Mouse (Mus musculus) embryonic facial prominence, embryonic 11.5 days (tissue): ENCODE measurements around the gene BC049715. TPM values are rescaled to one million over a fixed set of nuclear protein-coding genes. Genes with fewer than 3 reads are reported as not detected.
"Not testable (repeated sequence)": the region's sequence is repeated elsewhere in the genome, so short reads cannot be mapped to it uniquely, and the experiment has no call there.

Source experiments
- ATAC-seq: fragments of 200-750 bp; cut with Nextera tagmentation; replicated peaks from 2 replicates; pipeline ENCODE4 v1.8.0; 2017; ENCODE audit warnings: low read depth; ENCODE audit not compliant: insufficient number of reproducible peaks, low FRiP score, low TSS enrichment
- DNase-seq: peaks from one replicate; pipeline ENCODE4 v3.0.0-alpha.2; 2015; ENCODE audit warnings: low spot score
- H3K27ac ChIP-seq: fragments of 300-500 bp; sonication (generic); replicated peaks from 2 replicates; pipeline ENCODE4 v1.5.1; 2014; ENCODE audit warnings: mild to moderate bottlenecking, low read depth, low read length, control low read depth
- H3K27me3 ChIP-seq: fragments of 300-500 bp; sonication (generic); 2 replicates; pipeline ENCODE4 v1.6.1; 2014; ENCODE audit warnings: mild to moderate bottlenecking, low read length, moderate library complexity, mixed read lengths; ENCODE audit not compliant: control insufficient read depth, insufficient read depth
- H3K36me3 ChIP-seq: fragments of 300-500 bp; sonication (generic); replicated peaks from 2 replicates; pipeline ENCODE4 v1.6.1; 2014; ENCODE audit warnings: low read depth, mild to moderate bottlenecking, low read length, moderate library complexity, mixed read lengths; ENCODE audit not compliant: control insufficient read depth, insufficient read depth
- H3K4me1 ChIP-seq: fragments of 300-500 bp; sonication (generic); 2 replicates; pipeline ENCODE4 v1.6.1; 2014; ENCODE audit warnings: low read length, mixed read lengths; ENCODE audit not compliant: control insufficient read depth, insufficient read depth
- H3K4me2 ChIP-seq: fragments of 300-500 bp; sonication (generic); 2 replicates; pipeline ENCODE4 v1.6.1; 2014; ENCODE audit warnings: low read depth, mild to moderate bottlenecking, control low read depth, low read length, moderate library complexity
- H3K4me3 ChIP-seq: fragments of 300-500 bp; sonication (generic); 2 replicates; pipeline ENCODE4 v1.5.1; 2014; ENCODE audit warnings: low read depth, low read length, control low read depth
- H3K9ac ChIP-seq: fragments of 300-500 bp; sonication (generic); replicated peaks from 2 replicates; pipeline ENCODE4 v1.6.1; 2014; ENCODE audit warnings: mild to moderate bottlenecking, control low read depth, low read length
- H3K9me3 ChIP-seq: fragments of 300-500 bp; sonication (generic); replicated peaks from 2 replicates; pipeline ENCODE4 v1.6.1; 2016; ENCODE audit warnings: mild to moderate bottlenecking, low read length, inconsistent platforms, mixed read lengths; ENCODE audit not compliant: control insufficient read depth
- WGBS: fragments of 180-500 bp; shearing (Covaris S2); extraction: QIAGEN DNeasy Blood & Tissue Kit; methylation state at CpG from one replicate; pipeline ENCODE4 v1.1.7; 2014; 5-methylcytosine and 5-hydroxymethylcytosine counted together
- polyA plus RNA-seq: library from polyadenylated mRNA; unstranded; fragments of >200 nt; fragmentation: Nextera tagmentation; extraction: Ambion mirVana; gene quantifications from 2 replicates; pipeline ENCODE4 v1.2.1, GENCODE M21; 2014

The BC049715 gene
- polyA plus RNA-seq, 1 experiment from 2014 or later: 1.1 TPM

DNA sequence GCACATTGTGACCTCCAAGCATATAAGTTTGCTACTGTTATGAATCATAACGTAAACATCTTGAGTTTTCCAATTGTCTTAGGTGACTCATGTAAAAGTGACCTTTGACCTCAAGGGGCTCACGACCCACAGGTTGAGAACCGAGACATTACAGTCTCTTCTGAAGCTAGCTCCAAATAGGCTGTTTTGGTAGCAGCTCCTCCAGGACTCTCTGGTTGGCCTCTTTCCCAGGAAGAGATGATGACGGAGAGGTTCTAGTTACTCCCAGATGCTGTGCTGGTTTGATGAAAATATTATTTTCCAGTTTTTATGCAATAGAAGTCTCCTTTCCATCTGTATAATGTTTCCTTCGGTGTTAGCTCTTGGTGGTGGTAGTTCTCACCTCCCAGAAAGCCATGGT is 41.5 kb downstream of the BC049715 start:
- Histone ChIP-seq H3K9ac (no peak overlapping the region), H3K27me3 (no peaks in the 10 kb centered on the region), H3K4me1 (no peaks in the 10 kb centered on the region), H3K27ac (no peak overlapping the region), H3K9me3 (no peaks in the 10 kb centered on the region), H3K36me3 (no peaks in the 10 kb centered on the region), H3K4me2 (no peak overlapping the region), H3K4me3 (no peak overlapping the region)
- WGBS: 79% methylated on average over 5 of the region's 5 CpGs
- ATAC-seq: no peak
- DNase-seq: no peak

- no peak overlapping the region for H3K4me2 ChIP-seq
- ATAC-seq (no peak), DNase-seq (no peak)
- no peak overlapping the region for H3K27ac ChIP-seq
- H3K4me1 ChIP-seq: no peaks in the 10 kb centered on the region
- 68% methylated on average over 8 of the region's 8 CpGs for WGBS
- H3K4me3 ChIP-seq: no peak overlapping the region
- no peaks in the 10 kb centered on the region for H3K9me3 ChIP-seq
- H3K27me3 ChIP-seq: no peaks in the 10 kb centered on the region
- H3K9ac ChIP-seq: no peak overlapping the region
- H3K36me3 ChIP-seq: no peaks in the 10 kb centered on the region
Measured at GRCm38 (mm10) chr6:136874599-136874998, 47.2 kb downstream of the BC049715 start.

DNA sequence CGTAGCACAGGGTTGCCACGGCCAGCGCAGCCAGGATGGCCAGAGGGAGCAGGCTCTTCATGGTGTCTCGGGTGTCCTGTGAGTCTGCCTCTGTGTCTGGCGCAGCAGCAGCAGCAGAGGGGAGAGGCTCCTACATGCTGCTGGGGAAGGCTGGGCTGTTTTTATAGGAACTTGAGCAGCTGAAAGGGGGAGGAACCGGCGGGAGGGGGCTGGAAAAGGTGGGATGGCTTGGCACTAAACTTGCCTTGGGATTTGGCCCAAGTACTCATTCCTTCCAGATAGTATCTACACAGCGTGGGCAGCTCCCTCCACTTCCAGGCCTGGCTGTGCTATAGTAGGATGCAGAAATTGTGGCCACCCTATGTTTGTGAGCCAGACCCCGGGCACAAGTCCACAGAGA is 48.2 kb downstream of the BC049715 start, which contains the start of gene Mgp:
Mgp (minus strand) TSS at position 154 of the 400 bp plus-strand sequence.
- Histone ChIP-seq H3K27me3 (no peaks in the 10 kb centered on the region), H3K9me3 (no peaks in the 10 kb centered on the region), H3K4me3 (no peak within 1 kb of the TSS), H3K27ac (no peak within 1 kb of the TSS), H3K4me2 (peak within 1 kb of the TSS; percentile 19; the same call in 1 of the 2 replicates), H3K9ac (peak within 1 kb of the TSS; percentile 7), H3K4me1 (no peaks in the 10 kb centered on the region), H3K36me3 (no peaks in the 10 kb centered on the region)
- WGBS: 24% methylated on average over 9 of the region's 9 CpGs
- peak; percentile 52 for DNase-seq
- no peak for ATAC-seq

DNA sequence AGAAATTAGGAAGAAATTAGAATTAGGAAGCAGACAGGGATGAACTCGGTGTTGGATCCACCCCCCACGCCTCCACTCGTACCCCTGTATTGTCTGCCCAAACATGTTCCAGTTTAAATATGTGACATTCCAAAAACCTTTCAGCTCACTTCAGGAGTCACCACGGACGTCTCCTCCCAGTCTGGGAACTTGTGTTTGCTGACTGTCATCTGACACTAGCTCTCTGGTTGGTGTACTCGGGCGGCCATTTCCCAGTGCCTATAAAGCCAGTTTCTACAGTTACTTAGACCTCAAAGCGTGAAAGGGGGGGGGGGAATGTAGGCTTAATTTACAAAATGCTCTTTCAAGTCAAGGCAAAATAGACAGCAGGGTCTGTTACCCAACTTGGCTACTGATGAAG is 54.3 kb downstream of the BC049715 start:
- no peak overlapping the region for H3K27ac ChIP-seq
- no peak overlapping the region for H3K4me2 ChIP-seq
- H3K4me3 ChIP-seq: no peak overlapping the region
- H3K27me3 ChIP-seq: no peaks in the 10 kb centered on the region
- ATAC-seq: no peak
- no peaks in the 10 kb centered on the region for H3K9me3 ChIP-seq
- H3K36me3 ChIP-seq: no peaks in the 10 kb centered on the region
- no peak overlapping the region for H3K9ac ChIP-seq
- WGBS: 55% methylated on average over 8 of the region's 8 CpGs
- DNase-seq: peak; percentile 3
- H3K4me1 ChIP-seq: no peaks in the 10 kb centered on the region

DNA sequence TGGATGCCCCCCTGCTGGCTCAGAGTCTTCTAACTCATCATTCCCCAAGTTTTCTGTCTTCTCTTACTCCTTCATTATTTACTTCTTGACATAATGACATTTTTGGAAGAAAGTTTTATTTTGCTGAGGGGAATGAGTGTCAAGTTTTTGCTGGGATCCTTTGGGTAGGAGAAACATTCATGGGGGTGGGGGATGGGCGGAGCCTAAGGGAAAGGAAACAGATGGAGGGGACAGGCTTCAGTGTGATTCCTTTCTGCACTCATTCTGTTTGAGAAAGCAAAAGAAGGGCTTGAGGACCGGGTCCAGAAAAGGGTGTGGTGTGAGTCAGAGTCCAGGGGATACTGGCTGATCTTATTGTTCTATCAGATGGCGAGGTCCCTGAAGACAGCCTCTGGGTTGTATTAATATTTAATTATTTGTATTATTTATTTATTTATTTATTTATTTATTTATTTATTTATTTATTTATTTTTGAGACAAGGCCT is 56.0 kb downstream of the BC049715 start:
- no peaks in the 10 kb centered on the region for H3K27me3 ChIP-seq
- no peaks in the 10 kb centered on the region for H3K36me3 ChIP-seq
- no peak overlapping the region for H3K4me2 ChIP-seq
- no peak overlapping the region for H3K9ac ChIP-seq
- ATAC-seq: no peak
- no peaks in the 10 kb centered on the region for H3K4me1 ChIP-seq
- H3K4me3 ChIP-seq: no peak overlapping the region
- no peak overlapping the region for H3K27ac ChIP-seq
- no peak for DNase-seq
- 85% methylated on average over 3 of the region's 3 CpGs for WGBS
- no peaks in the 10 kb centered on the region for H3K9me3 ChIP-seq

DNA sequence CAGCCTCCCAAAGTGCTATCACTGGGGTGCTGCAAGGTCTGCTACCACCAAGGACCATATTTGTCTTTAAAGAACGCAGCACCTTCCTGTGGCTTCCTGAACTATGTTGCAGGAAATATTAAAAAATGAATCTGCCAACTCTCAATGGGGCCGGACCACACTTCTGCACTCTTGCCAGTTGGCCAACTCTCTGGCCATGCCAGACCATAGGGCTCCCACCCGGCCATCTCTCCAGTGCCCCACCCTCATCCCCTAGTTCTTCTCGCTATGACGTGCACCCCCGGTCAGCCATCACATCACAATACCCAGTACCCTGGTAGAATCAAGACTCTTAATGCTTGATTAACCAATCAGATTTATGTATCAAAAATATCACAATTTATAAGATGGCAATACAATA is 56.5 kb downstream of the BC049715 start:
- no peaks in the 10 kb centered on the region for H3K27me3 ChIP-seq
- H3K9ac ChIP-seq: no peak overlapping the region
- H3K27ac ChIP-seq: no peak overlapping the region
- no peak overlapping the region for H3K4me3 ChIP-seq
- H3K9me3 ChIP-seq: no peaks in the 10 kb centered on the region
- no peak overlapping the region for H3K4me2 ChIP-seq
- DNase-seq (no peak), ATAC-seq (no peak)
- H3K36me3 ChIP-seq: no peaks in the 10 kb centered on the region
- WGBS: over 99% methylated on average over 6 of the region's 6 CpGs
- no peaks in the 10 kb centered on the region for H3K4me1 ChIP-seq

DNA sequence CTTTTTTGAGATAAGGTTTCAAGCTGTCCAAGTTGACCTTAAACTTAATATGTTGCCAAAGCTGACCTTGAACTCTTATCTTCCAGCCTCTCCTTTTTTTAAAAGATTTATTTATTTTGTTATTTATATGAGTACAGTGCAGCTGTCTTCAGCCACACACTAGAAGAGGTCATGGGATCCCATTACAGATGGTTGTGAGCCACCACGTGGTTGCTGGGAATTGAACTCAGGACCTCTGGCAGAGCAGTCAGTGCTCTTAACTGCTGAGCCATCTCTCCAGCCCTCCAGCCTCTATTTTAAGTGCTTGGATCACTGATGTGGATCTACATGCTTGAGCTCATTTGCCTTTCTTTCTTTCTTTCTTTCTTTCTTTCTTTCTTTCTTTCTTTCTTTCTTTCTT is 57.3 kb downstream of the BC049715 start:
- not testable (repeated sequence) for H3K4me3 ChIP-seq, H3K4me1 ChIP-seq, DNase-seq, H3K27ac ChIP-seq, H3K36me3 ChIP-seq, H3K9me3 ChIP-seq, H3K4me2 ChIP-seq, H3K9ac ChIP-seq, H3K27me3 ChIP-seq, ATAC-seq
- 44% methylated on average over 1 of the region's 1 CpGs for WGBS

GRCm38 (mm10) chr6:136887854-136888253 is 60.4 kb downstream of the BC049715 start:
- DNase-seq (no peak), ATAC-seq (no peak)
- Histone ChIP-seq H3K36me3 (no peaks in the 10 kb centered on the region), H3K9me3 (no peaks in the 10 kb centered on the region), H3K4me2 (no peak overlapping the region), H3K27ac (no peak overlapping the region), H3K9ac (no peak overlapping the region), H3K27me3 (no peaks in the 10 kb centered on the region), H3K4me3 (no peak overlapping the region), H3K4me1 (no peaks in the 10 kb centered on the region)
- 74% methylated on average over 9 of the region's 9 CpGs for WGBS
